Mouse (Mus musculus): ENCODE results near the gene Csde1. TPM values are rescaled to one million over a fixed set of nuclear protein-coding genes. Genes with fewer than 3 reads are reported as not detected.

The Csde1 gene
- polyA plus RNA-seq, 1 experiment from 2014 or later, result 294 TPM

DNA sequence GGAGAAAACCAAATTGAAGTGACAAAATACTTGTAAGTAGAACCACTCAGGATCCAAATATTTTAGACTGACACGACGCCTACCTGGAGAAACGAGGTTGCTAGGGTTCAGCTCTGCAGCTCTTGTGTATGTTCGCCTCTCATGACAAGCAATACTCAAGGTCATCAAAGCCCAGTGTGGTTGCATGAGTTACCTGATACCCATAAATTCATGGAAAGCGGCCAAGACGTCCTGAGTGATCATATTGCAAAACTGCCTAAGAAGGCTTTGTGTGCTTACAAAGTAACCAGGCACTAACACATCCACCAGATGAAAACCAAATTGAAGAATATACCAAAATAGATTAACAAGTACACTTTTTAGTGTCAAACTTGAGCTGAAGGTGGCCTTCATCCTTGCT is 48.7 kb downstream of the Csde1 start:
- no peaks in the 10 kb centered on the region for H3K27me3 ChIP-seq (replicated peaks)
- H3K4me2 ChIP-seq, result no peak overlapping the region
- H3K27ac ChIP-seq (replicated peaks), result no peak overlapping the region
- H3K9me3 ChIP-seq (replicated peaks), result no peaks in the 10 kb centered on the region
- no peaks in the 10 kb centered on the region for H3K4me1 ChIP-seq
- H3K4me3 ChIP-seq (replicated peaks), result no peak overlapping the region
- 94% methylated on average over 6 of the region's 6 CpGs for WGBS
- peaks cover 43% of the 10 kb centered on the region for H3K36me3 ChIP-seq
- no peak for ATAC-seq (ENCODE audit: low FRiP score)
- no peak overlapping the region for H3K9ac ChIP-seq (replicated peaks)

DNA sequence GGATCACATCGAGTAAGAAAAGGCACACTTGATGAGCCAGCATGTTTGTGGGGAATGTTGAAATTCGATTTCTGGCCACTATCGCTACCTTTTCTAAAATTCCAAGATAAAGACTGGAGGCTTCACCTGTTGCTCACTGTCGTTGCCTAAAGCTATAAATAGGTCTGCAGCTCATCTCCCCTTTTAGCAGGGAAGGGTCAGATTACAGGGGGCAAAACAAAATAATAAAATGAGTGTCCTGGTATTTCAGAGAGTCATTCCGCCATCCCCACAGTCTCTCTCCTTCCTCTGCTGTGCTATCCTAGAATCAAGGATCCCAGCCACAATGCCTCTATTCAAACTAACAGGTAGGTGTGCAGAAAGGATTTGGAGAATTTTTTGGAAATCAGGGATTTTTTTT is 53.5 kb downstream of the Csde1 start, which contains the start of gene Ampd1:
Ampd1 (plus strand) TSS at position 244 of the 400 bp plus-strand sequence.
- Histone ChIP-seq H3K27ac (replicated peaks) (no peak within 1 kb of the TSS), H3K4me2 (no peak within 1 kb of the TSS), H3K4me3 (replicated peaks) (no peak within 1 kb of the TSS), H3K27me3 (replicated peaks) (no peaks in the 10 kb centered on the region), H3K4me1 (no peaks in the 10 kb centered on the region), H3K9me3 (replicated peaks) (no peaks in the 10 kb centered on the region), H3K36me3 (peaks cover 7% of the 10 kb centered on the region; the same call in 1 of the 2 replicates), H3K9ac (replicated peaks) (no peak within 1 kb of the TSS)
- 74% methylated on average over 5 of the region's 5 CpGs for WGBS
- ATAC-seq (ENCODE audit: low FRiP score), result no peak

DNA sequence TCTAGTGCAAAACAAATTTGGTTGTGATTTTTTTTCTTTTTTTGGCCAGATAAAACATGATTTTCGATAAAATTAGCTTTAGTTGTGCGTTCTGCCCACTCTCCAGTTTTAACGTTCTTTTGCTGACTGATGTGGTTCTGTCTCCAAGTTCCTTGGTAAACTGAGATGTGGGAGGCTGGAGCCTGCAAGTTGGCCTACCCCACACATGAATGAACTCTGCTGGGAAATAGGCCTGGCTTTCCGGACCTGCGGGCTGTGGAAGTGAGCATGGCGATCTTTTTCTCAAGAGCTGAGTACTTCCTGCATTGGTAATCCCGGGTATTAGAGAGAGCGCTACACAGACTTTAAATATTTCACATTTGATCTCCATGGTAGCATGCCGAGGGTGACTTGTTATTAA is 55.6 kb downstream of the Csde1 start:
- no peak overlapping the region for H3K27ac ChIP-seq (replicated peaks)
- no peaks in the 10 kb centered on the region for H3K4me1 ChIP-seq
- H3K27me3 ChIP-seq (replicated peaks), result no peaks in the 10 kb centered on the region
- no peak overlapping the region for H3K4me3 ChIP-seq (replicated peaks)
- H3K4me2 ChIP-seq, result no peak overlapping the region
- no peak for ATAC-seq (ENCODE audit: low FRiP score)
- H3K9me3 ChIP-seq (replicated peaks), result no peaks in the 10 kb centered on the region
- 95% methylated on average over 9 of the region's 9 CpGs for WGBS
- H3K9ac ChIP-seq (replicated peaks), result no peak overlapping the region
- H3K36me3 ChIP-seq, result no peaks in the 10 kb centered on the region

DNA sequence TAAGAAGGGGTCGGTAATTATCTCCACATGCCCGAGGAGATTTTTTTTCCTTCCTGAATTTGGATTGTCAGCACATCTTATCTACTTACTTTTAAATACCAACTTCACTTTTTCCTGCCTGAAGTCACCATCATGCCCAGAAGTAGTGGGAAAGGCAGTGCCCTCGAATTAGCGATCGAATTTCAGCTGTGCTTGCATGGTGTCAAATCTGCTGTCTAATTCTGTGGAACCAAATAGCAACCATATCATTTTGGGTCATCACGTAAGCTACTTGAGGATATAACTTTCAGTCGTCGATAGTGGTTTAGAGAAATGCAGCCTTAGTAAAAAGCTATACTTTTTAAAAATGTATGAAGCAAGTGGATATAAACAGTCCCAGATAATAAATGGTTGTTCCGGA is 56.2 kb downstream of the Csde1 start:
- Histone ChIP-seq H3K27me3 (replicated peaks) (no peaks in the 10 kb centered on the region), H3K36me3 (no peaks in the 10 kb centered on the region), H3K4me1 (no peaks in the 10 kb centered on the region), H3K4me3 (replicated peaks) (no peak overlapping the region), H3K4me2 (no peak overlapping the region), H3K9ac (replicated peaks) (no peak overlapping the region), H3K9me3 (replicated peaks) (no peaks in the 10 kb centered on the region), H3K27ac (replicated peaks) (no peak overlapping the region)
- ATAC-seq (ENCODE audit: low FRiP score), result no peak
- 93% methylated on average over 9 of the region's 9 CpGs for whole genome bisulfite sequencing

DNA sequence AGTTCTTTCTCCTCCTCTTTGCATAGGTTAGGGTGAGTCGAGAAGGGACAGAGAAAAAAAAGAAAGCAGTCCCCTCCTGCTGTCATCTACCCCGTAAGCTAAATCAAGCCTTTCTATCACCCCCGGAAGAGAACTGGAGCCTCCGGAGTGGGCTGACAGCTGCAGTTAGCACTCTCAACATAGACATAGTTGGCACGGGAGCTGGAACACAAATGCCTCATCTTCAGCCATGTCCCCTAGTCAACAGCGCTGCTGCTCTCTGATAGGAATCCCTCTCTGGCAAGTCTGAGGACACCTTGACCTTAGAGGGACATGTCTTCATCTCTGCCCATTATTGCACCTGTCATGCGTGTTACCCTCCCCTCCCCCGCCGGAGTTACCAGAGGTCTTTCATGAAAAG is 59.1 kb downstream of the Csde1 start:
- H3K4me3 ChIP-seq (replicated peaks), result no peak overlapping the region
- no peak overlapping the region for H3K9ac ChIP-seq (replicated peaks)
- no peak overlapping the region for H3K4me2 ChIP-seq
- H3K27ac ChIP-seq (replicated peaks), result no peak overlapping the region
- WGBS, result 83% methylated on average over 9 of the region's 9 CpGs
- H3K27me3 ChIP-seq (replicated peaks), result no peaks in the 10 kb centered on the region
- no peaks in the 10 kb centered on the region for H3K4me1 ChIP-seq
- ATAC-seq (ENCODE audit: low FRiP score), result no peak
- H3K36me3 ChIP-seq, result no peaks in the 10 kb centered on the region
- H3K9me3 ChIP-seq (replicated peaks), result no peaks in the 10 kb centered on the region

DNA sequence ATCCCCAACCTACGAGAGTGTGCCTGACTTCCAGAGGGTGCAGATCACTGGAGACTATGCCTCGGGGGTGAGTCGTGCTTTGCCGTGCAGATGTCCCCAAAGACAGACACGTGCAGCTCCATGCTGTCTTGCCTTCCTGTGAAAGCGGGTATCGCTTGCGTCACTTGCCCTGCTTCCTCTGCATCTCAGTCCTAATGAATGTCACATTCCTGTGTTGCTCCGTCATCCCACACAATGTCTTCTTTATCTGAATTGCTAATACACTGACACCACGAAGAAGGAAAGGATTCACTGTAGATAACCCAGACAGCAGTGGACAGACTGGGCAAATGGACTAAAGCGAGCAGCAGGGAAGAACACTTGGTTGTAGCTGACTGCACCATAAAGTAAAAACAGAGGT is 60.8 kb downstream of the Csde1 start:
- ATAC-seq (ENCODE audit: low FRiP score), result no peak
- Histone ChIP-seq H3K27me3 (replicated peaks) (no peaks in the 10 kb centered on the region), H3K36me3 (no peaks in the 10 kb centered on the region), H3K9me3 (replicated peaks) (no peaks in the 10 kb centered on the region), H3K4me3 (replicated peaks) (no peak overlapping the region), H3K4me1 (no peaks in the 10 kb centered on the region), H3K27ac (replicated peaks) (no peak overlapping the region), H3K4me2 (no peak overlapping the region), H3K9ac (replicated peaks) (no peak overlapping the region)
- WGBS, result 60% methylated on average over 11 of the region's 11 CpGs

DNA sequence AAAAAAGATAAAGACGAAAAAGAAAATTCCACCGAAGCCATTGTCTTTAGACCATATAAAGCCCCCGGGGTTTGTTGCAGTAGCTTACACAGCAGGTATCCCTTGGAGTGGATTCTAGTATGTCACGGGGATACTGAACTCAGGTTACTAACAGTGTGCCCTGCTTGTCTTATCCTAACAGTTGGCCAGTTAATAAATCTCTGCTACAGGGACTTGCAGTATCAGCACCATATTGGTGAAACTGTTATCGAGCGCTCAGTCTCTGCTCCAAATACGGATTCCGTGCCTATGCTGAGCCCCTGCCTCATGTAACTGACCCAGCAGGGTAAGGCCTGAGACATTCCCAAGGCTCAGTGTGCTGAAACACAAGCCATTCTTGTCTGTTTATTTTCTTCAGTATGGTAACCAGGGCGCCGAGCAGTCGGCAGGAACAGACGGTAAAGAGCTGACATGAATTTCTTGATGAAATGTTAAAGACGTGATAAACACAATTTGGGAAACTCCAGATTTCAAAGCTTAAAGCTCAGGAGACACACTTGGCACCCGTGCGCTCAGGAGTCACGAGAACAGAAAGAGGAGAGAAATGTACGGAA is 61.7 kb downstream of the Csde1 start:
- ATAC-seq (ENCODE audit: low FRiP score), result no peak
- Histone ChIP-seq H3K27ac (replicated peaks) (no peak overlapping the region), H3K9ac (replicated peaks) (no peak overlapping the region), H3K27me3 (replicated peaks) (no peaks in the 10 kb centered on the region), H3K4me3 (replicated peaks) (no peak overlapping the region), H3K36me3 (no peaks in the 10 kb centered on the region), H3K9me3 (replicated peaks) (no peaks in the 10 kb centered on the region), H3K4me2 (no peak overlapping the region), H3K4me1 (no peaks in the 10 kb centered on the region)
- whole genome bisulfite sequencing, result 86% methylated on average over 17 of the region's 17 CpGs

DNA sequence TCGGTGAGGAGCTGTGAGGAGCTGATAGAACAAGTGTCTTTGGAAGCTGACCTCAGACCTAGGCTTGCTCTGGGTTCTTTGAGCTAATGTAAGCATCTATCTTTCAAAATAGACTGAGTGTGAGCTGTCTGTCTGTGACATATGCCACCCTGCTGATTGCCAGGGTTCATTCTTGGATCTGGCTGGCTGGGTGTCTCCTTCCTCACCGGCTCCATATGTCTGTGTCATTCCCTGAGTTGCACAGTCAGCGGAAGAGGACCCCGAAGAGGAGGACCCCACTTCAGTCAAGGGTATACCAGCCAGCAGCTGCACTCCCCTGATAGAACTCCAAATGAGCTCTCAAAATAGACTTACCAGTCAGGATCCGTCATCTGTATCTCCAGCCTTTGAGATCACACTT is 62.5 kb downstream of the Csde1 start:
- WGBS, result 89% methylated on average over 5 of the region's 5 CpGs
- Histone ChIP-seq H3K4me1 (no peaks in the 10 kb centered on the region), H3K9ac (replicated peaks) (no peak overlapping the region), H3K9me3 (replicated peaks) (no peaks in the 10 kb centered on the region), H3K4me2 (no peak overlapping the region), H3K36me3 (no peaks in the 10 kb centered on the region), H3K4me3 (replicated peaks) (no peak overlapping the region), H3K27me3 (replicated peaks) (no peaks in the 10 kb centered on the region), H3K27ac (replicated peaks) (no peak overlapping the region)
- no peak for ATAC-seq (ENCODE audit: low FRiP score)

DNA sequence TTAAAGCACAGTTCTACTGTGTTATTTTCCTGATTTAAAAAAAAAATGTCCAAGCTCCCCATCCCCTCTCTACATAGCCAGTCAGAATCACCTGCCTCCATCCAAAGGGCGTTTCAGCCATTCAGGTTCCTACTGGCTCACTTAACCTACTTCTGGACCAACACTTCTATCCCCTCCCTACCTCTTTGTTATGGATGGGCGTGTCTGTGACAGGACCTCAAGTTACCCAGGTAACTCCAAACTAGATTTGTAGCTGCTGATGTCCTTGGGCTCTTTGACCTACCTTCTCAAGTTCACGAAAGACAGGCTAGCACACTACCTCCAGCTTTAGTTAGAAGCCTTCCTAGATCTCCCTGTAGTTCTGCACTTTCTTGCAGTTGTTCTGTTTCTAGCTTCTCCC is 65.8 kb downstream of the Csde1 start:
- Histone ChIP-seq H3K36me3 (no peaks in the 10 kb centered on the region), H3K9ac (replicated peaks) (no peak overlapping the region), H3K9me3 (replicated peaks) (no peaks in the 10 kb centered on the region), H3K4me3 (replicated peaks) (no peak overlapping the region), H3K27ac (replicated peaks) (no peak overlapping the region), H3K4me1 (no peaks in the 10 kb centered on the region), H3K4me2 (no peak overlapping the region), H3K27me3 (replicated peaks) (0 out of 2 replicates have a peak, but pooled peaks cover 3% of the 10 kb centered on the region)
- WGBS, result 76% methylated on average over 3 of the region's 3 CpGs
- ATAC-seq (ENCODE audit: low FRiP score), result no peak

DNA sequence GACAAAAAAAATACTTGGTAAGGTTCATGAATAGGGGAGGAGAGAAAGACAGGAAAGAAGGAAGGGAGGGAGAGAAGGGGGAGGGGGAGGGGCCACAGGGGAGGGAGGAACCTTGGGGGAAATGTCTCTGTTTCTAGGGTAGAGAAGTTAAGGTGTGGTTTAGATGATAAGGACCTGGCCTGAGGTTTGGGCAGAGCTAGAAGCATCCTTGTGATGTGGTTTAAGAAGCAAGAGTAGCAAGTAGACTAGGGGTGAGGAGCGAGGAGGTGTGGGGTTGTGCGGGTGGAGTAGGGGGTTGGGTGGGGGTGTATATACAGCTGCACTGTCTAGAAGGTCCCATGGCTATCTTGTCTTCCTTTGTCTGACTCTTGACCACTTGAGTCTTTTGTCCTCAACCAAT is 71.5 kb downstream of the Csde1 start:
- 0 out of 2 replicates have a peak, but pooled peaks cover 3% of the 10 kb centered on the region for H3K27me3 ChIP-seq (replicated peaks)
- no peaks in the 10 kb centered on the region for H3K36me3 ChIP-seq
- H3K9ac ChIP-seq (replicated peaks), result no peak overlapping the region
- no peak overlapping the region for H3K4me2 ChIP-seq
- ATAC-seq (ENCODE audit: low FRiP score), result no peak
- H3K4me3 ChIP-seq (replicated peaks), result no peak overlapping the region
- no peaks in the 10 kb centered on the region for H3K9me3 ChIP-seq (replicated peaks)
- H3K4me1 ChIP-seq, result no peaks in the 10 kb centered on the region
- H3K27ac ChIP-seq (replicated peaks), result no peak overlapping the region
- WGBS, result 94% methylated on average over 2 of the region's 2 CpGs

DNA sequence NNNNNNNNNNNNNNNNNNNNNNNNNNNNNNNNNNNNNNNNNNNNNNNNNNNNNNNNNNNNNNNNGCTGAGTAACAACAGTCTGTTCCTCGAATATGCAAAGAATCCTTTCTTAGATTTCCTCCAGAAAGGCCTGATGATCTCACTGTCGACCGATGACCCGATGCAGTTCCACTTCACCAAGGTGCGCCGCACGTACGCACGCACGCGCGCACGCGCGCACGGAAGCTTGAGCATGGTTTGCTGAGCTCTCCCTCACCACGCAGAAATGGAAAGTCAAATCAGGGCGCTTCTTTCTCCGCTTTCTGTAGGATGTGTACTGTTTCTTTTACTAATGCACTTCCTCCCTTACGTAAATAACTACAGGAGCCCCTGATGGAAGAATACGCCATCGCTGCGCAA is 78.4 kb downstream of the Csde1 start:
- Histone ChIP-seq H3K4me1 (peaks cover 15% of the 10 kb centered on the region), H3K9me3 (replicated peaks) (no peaks in the 10 kb centered on the region), H3K27ac (replicated peaks) (no peak overlapping the region), H3K9ac (replicated peaks) (no peak overlapping the region), H3K27me3 (replicated peaks) (peaks cover 5% of the 10 kb centered on the region; the same call in 1 of the 2 replicates), H3K4me3 (replicated peaks) (no peak overlapping the region), H3K36me3 (no peaks in the 10 kb centered on the region), H3K4me2 (no peak overlapping the region)
- no peak for ATAC-seq (ENCODE audit: low FRiP score)
- 73% methylated on average over 23 of the region's 23 CpGs for WGBS

DNA sequence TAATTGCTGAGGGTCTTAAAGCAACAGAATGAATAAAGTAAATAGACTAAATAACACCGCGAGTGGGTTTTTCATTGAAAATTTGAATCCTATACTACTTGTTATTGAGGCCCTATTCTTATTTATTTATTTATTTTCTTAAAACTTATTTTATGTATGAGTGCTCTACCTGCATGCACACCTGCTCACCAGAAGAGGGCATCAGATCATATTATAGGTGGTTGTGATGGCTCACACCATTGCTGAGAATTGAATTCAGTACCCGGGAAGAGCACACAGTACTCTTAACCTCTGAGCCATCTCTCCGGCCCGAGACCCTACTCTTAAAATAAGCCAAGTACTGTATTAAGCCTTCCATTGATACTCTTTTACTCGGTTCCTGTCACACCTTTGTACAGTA is 79.4 kb downstream of the Csde1 start:
- Histone ChIP-seq H3K36me3 (no peaks in the 10 kb centered on the region), H3K9me3 (replicated peaks) (no peaks in the 10 kb centered on the region), H3K4me2 (no peak overlapping the region), H3K4me3 (replicated peaks) (no peak overlapping the region), H3K9ac (replicated peaks) (no peak overlapping the region), H3K4me1 (peaks cover 15% of the 10 kb centered on the region), H3K27ac (replicated peaks) (no peak overlapping the region), H3K27me3 (replicated peaks) (peaks cover 15% of the 10 kb centered on the region)
- no peak for ATAC-seq (ENCODE audit: low FRiP score)
- 85% methylated on average over 6 of the region's 6 CpGs for WGBS

DNA sequence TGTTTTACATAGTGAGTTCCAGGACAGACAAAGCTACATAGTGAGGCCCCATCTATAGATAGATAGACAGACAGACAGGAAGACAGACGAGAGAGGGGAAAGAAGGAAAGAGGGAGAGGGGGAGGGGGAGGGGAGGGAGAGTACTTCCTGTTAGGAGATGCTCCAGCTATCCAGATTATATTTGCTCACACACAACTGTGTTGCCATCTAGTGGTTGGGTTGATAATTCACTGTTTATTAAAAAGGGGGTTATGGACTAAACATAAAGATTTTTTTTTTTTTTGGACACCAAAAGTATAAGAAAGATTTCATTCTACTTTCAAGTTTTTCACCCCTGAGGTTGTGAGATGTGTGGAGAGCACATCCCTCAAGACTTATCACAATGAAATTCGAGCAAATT is 80.5 kb downstream of the Csde1 start:
- H3K27me3 ChIP-seq (replicated peaks), result peaks cover 18% of the 10 kb centered on the region
- ATAC-seq (ENCODE audit: low FRiP score), result no peak
- 63% methylated on average over 2 of the region's 2 CpGs for WGBS

More for the DNA sequence above, 80.5 kb downstream of the Csde1 start:
- H3K36me3 ChIP-seq, result no peaks in the 10 kb centered on the region
- H3K4me3 ChIP-seq (replicated peaks), result no peak overlapping the region
- H3K9ac ChIP-seq (replicated peaks), result no peak overlapping the region
- H3K9me3 ChIP-seq (replicated peaks), result no peaks in the 10 kb centered on the region
- no peak overlapping the region for H3K4me2 ChIP-seq
- peaks cover 15% of the 10 kb centered on the region for H3K4me1 ChIP-seq
- H3K27ac ChIP-seq (replicated peaks), result no peak overlapping the region
